In genomic region chr11:35625576-35625975, GRCm38 (mm10) we compare ENCODE assay signal across 11 mouse cellular contexts.
"Had no signal": no experiment of that assay in that cellular context is flagged by ENCODE, and none has a peak within 500 bp of the region (broad histone marks: within the 10 kb centered on the region; RNA-seq: fewer than 3 reads in every experiment).

No protein-coding gene starts in this region.

- H3K9ac ChIP-seq: kidney, embryonic 15.5 days; limb, embryonic 15.5 days; liver, embryonic 12.5 days; lung, embryonic 15.5 days; neural tube, embryonic 15.5 days had no signal

- H3K27me3 ChIP-seq: kidney, embryonic 15.5 days; limb, embryonic 15.5 days; liver, embryonic 12.5 days; lung, embryonic 15.5 days; neural tube, embryonic 15.5 days had no signal

- DNase-seq: midbrain, embryonic 14.5 days; right cerebral cortex, postnatal 4 days; spleen, adult 18-20 months; thymus, adult 18-20 months; thymus, postnatal 14 days had no signal

- ATAC-seq: liver, embryonic 12.5 days had no signal

- H3K36me3 ChIP-seq: liver, embryonic 12.5 days had no signal

- H3K4me2 ChIP-seq: kidney, embryonic 15.5 days; limb, embryonic 15.5 days; liver, embryonic 12.5 days; lung, embryonic 15.5 days; neural tube, embryonic 15.5 days had no signal

- H3K4me3 ChIP-seq: kidney, embryonic 15.5 days; limb, embryonic 15.5 days; liver, embryonic 12.5 days; lung, embryonic 15.5 days; myocyte; neural tube, embryonic 15.5 days had no signal

- H3K4me1 ChIP-seq: liver, embryonic 12.5 days; lung, embryonic 15.5 days had no signal

- H3K9me3 ChIP-seq: kidney, embryonic 15.5 days; limb, embryonic 15.5 days; liver, embryonic 12.5 days; lung, embryonic 15.5 days; neural tube, embryonic 15.5 days had no signal

- H3K27ac ChIP-seq: kidney, embryonic 15.5 days; limb, embryonic 15.5 days; liver, embryonic 12.5 days; lung, embryonic 15.5 days had no signal
